Mouse (Mus musculus) kidney, adult 9 months (tissue): Measurements from ENCODE around the gene Cage1.
A peak's percentile ranks its signal among the peaks of the same experiment; 100 is the strongest.

Source experiments
- DNase-seq: peaks from one replicate; pipeline ENCODE4 v3.0.0; 2022

Gene Cage1

DNA sequence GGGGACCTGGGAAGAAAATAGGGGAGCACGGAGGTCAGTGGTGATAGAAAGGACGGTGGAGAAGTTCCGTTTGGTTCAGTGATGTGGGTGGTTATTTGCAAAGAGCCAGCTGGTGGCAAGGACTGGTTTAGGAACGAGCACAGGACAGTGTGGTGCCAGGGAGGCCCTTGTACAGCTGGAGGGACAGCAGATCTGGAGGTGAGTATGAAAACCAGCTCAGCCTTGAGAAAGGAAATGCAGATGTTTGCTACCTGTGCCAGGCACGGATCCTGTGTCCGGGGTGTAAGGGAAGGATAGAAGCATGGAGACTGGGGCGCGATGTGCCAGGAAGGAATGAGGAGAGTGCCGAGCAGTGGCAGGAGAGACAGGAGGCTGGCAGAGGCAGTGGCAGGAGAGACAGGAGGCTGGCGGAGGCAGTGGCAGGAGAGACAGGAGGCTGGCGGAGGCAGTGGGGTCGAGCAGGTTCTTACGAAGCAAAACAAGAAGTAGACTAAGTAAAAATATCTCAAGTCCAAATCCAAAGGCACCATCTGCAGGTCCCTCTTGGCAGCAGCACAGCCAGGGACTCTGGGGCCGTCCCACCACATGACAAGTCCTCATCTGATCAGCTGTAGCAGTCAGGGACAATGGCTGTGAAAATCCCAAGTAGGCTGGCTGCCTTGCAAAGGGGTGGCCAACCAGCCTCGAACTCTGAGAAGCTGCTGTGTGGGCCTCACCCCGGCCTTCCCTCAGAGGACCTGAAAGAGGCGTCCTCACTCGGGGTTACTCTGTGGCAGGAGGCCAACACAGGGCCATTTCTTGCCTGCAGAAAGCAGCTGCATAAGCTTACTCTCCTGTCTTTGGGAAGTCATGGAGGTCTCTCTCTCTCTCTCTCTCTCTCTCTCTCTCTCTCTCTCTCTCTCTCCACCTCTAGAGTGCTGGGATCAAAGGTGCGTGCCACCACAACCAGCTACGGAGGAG is 72.5 kb downstream of the Cage1 start:
- no peak for DNase-seq

DNA sequence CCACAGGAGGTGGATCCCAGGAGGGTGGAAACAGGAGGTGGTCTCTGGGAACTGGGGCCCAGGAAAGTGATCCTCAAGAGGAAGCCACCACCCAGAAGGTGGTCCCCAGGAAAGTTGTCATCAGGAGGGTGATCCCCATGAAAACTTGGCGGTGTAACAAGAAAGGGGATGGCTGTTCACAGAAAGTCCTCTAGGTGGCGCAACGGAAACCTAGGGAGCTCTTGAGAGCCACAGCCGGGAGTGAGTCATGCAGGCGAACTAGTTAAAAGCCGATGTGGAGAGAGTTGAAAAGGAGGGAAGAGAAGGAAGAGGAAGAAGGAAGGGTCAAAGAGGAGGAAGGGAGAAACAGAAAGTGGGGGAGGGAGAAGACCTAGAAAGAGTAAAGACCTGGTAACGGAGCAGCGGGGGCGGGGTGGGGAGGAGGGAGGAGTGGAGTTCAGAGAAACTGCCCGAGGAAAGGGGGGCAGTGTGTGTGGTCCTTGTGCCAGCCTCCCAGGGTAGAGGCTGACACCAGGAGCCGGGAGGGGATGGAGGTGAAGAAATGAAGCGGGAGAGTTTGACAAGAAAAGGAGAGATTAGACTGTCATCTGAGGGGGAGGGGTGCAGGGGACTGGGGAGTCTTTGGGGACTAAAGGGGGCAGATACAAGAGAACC is 73.4 kb downstream of the Cage1 start:
- DNase-seq, result peak; percentile 83

DNA sequence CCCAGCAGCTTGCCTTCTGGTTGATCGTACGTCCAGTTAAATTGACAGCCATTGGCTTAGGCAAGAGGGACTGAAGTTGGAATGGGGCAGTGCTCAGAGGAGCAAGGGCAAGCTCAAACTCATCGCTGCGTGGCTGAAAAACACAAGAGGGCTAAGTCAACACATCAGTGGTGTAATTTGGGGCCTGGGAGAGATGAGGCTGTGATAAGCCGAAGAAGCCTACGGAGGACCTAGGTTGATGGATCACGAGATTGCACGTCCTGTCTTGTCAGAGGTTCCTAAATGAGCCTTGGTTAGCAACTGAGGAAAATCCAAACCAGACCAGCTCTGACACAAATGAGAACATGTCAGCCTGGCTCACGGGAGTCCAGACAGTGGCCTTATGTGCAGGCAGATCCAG is 74.3 kb downstream of the Cage1 start:
- no peak for DNase-seq

DNA sequence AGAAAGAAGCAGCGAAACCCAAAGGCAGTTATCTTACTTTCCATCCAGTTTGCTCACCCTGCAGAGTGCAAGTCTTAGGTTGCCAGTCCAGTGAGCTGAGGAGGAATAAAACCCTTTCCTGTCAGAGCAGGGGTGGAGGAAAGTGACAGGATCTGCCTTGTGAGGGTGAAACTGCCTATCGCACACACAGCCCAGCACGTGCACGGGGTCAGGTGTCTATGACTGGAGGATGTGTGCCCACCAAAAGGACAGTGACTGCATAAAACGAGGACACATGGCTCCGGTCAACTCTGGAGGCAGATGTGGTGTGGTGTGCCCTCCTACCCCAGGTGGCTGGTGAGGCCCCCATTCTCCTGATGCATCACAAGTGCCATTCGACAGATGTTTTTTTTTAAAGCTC is 76.9 kb downstream of the Cage1 start:
- DNase-seq, result no peak

DNA sequence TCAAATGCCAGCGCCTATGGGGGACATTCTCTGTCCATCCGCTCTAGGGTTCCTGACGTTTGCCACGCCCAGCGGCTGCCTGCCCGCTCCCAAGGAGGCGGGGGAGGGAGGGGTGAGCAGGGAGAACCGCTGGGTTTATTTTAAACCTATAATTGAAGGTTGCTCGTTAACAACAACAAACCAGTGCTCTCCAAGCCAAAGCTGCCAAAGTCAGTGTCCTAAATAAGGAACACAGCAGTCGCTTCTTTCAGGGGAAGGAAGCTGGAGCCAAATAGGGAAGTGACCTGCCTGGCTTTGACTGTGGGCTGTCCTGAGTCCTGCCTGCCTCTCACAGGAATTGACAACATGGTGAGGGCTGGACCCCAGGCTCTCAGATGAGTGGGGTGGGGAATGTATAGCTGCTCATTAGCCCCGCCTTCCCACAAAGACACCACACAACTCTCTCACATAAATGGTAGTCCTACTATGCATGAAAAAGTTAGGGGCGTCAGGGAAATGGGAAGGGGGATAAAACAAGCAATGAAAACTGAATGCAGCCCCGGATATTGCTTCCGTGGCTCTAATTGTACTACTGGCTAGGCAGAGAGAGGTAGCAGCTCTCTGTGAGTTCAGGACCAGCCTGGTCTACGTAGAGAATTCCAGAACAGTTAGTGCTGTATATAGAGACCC is 77.5 kb downstream of the Cage1 start:
- DNase-seq, result peak; percentile 42

DNA sequence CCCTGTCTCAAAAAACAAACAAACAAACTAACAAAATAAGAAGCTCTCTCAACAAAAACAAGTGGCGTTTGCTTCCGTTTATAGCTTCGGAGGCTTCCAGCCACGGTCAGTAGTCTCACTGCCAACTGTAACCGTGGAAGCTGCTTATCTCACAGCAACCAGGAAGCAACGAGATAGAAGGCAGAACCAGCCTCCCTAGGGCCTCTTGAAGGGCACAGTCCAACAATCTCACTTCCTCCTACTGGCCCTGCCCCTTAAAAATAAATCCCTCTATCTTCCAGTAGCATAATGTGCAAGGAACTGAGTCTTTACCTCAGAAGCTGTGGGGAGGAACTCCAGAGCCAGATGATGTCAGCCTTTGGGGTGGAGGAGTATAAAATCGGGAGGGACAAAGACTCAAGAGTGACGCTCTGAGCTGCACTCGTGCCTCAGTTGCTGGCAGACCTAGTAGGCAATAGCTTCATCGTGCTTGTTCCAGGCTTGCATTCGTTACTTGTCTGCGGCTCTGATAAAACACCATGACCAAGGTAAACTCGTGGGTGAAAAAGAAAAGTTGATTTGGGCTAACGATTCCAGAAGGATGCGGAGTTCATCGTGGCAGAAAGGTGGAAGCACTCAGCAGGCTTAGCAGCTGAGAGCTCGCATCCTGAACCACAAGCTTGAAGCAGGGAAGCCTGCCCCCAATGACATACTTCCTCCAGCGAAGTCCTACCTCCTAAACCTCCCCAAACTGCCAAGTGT is 78.2 kb downstream of the Cage1 start:
- no peak for DNase-seq
